Mouse (Mus musculus) CH12.LX (cell line): Measurements from ENCODE around the gene Zfyve21. TPM values are rescaled to one million over a fixed set of nuclear protein-coding genes. Genes with fewer than 3 reads are reported as not detected.
A peak's percentile ranks its signal among the peaks of the same experiment; 100 is the strongest.

Source experiments
- DNase-seq: peaks from one replicate; pipeline ENCODE4 v3.0.0-alpha.2; 2013; ENCODE audit errors: extremely low read depth
- H3K27ac ChIP-seq: 2 replicates; pipeline ENCODE4 v1.5.1; 2012; ENCODE audit warnings: low read depth, mild to moderate bottlenecking, control low read depth, moderate library complexity; ENCODE audit not compliant: insufficient read depth
- H3K27me3 ChIP-seq: replicated peaks from 2 replicates; pipeline ENCODE3; 2012; ENCODE audit warnings: inconsistent platforms
- H3K36me3 ChIP-seq, 2 experiments: replicated peaks in 1 of 2; 2 replicates each; pipeline versions ENCODE3 to v1.6.1; 2012; ENCODE audit warnings: inconsistent platforms in 1 of 2, low read length in 1 of 2, mild to moderate bottlenecking in 1 of 2, mixed read lengths in 1 of 2, moderate library complexity in 1 of 2; ENCODE audit not compliant: control insufficient read depth in 1 of 2, insufficient read depth in 1 of 2
- H3K4me1 ChIP-seq, 2 experiments: 2 replicates each; pipeline ENCODE4 v1.6.1; 2012; ENCODE audit warnings: inconsistent platforms in 1 of 2, moderate library complexity in 1 of 2; ENCODE audit not compliant: insufficient read depth in 2 of 2, control insufficient read depth in 1 of 2
- H3K4me2 ChIP-seq: 2 replicates; pipeline ENCODE4 v1.6.1; 2012; ENCODE audit warnings: low read depth, mild to moderate bottlenecking, control low read depth; ENCODE audit not compliant: poor library complexity, insufficient read depth, severe bottlenecking
- H3K4me3 ChIP-seq, 3 experiments: fragments of 150-350 bp in 1 of 3; sonication (generic) in 1 of 3; replicated peaks in 1 of 3; 2 replicates each; pipeline versions ENCODE3 to v1.5.1; 2011 to 2012; ENCODE audit warnings: low read depth in 2 of 3, low read length in 2 of 3, mild to moderate bottlenecking in 2 of 3, moderate library complexity in 2 of 3, control low read depth in 1 of 3, improper control_type of control experiment in 1 of 3, inconsistent platforms in 1 of 3, mixed read lengths in 1 of 3; ENCODE audit not compliant: poor library complexity in 1 of 3
- H3K79me2 ChIP-seq: replicated peaks from 2 replicates; pipeline ENCODE4 v1.6.1; 2012; ENCODE audit warnings: mild to moderate bottlenecking, moderate library complexity; ENCODE audit not compliant: control insufficient read depth, poor library complexity, insufficient read depth, severe bottlenecking; ENCODE audit errors: extremely low read depth
- H3K9ac ChIP-seq: 2 replicates; pipeline ENCODE4 v1.6.1; 2012; ENCODE audit warnings: low read depth, mild to moderate bottlenecking, control low read depth, moderate library complexity; ENCODE audit not compliant: insufficient read depth
- H3K9me3 ChIP-seq: replicated peaks from 2 replicates; pipeline ENCODE3; 2012; ENCODE audit warnings: low read length, inconsistent platforms, mixed read lengths
- CHD1 ChIP-seq: IDR thresholded peaks from 2 replicates; pipeline ENCODE4 v1.6.1; 2012; ENCODE audit warnings: low read depth, low read length, improper control_type of control experiment, inconsistent platforms
- CHD2 ChIP-seq: IDR thresholded peaks from 2 replicates; pipeline ENCODE4 v1.6.1; 2011; ENCODE audit warnings: low read length, improper control_type of control experiment
- E2F4 ChIP-seq: IDR thresholded peaks from 2 replicates; pipeline ENCODE4 v1.6.1; 2011; ENCODE audit warnings: low read depth, low read length, improper control_type of control experiment; ENCODE audit not compliant: insufficient replicate concordance
- ELF1 ChIP-seq: IDR thresholded peaks from 2 replicates; pipeline ENCODE4 v1.6.1; 2014; ENCODE audit warnings: low read depth, mild to moderate bottlenecking, inconsistent platforms, low read length, improper control_type of control experiment
- ETS1 ChIP-seq: conservative IDR thresholded peaks from 2 replicates; pipeline ENCODE4 v1.6.1; 2012; ENCODE audit warnings: low read depth, mild to moderate bottlenecking, inconsistent platforms, low read length, improper control_type of control experiment, moderate library complexity
- HCFC1 ChIP-seq: IDR thresholded peaks from 2 replicates; pipeline ENCODE4 v1.6.1; 2012; ENCODE audit warnings: low read depth, mild to moderate bottlenecking, inconsistent platforms, low read length, improper control_type of control experiment
- IRF4 ChIP-seq: IDR thresholded peaks from 2 replicates; pipeline ENCODE4 v1.6.1; 2014; ENCODE audit warnings: low read depth, mild to moderate bottlenecking, inconsistent platforms, low read length, improper control_type of control experiment
- JUN ChIP-seq: IDR thresholded peaks from 2 replicates; pipeline ENCODE4 v1.6.1; 2011; ENCODE audit warnings: low read depth, mild to moderate bottlenecking, low read length, improper control_type of control experiment, moderate library complexity; ENCODE audit not compliant: insufficient read depth
- KAT2A ChIP-seq: IDR thresholded peaks from 2 replicates; pipeline ENCODE4 v1.6.1; 2012; ENCODE audit warnings: low read length, improper control_type of control experiment, inconsistent platforms; ENCODE audit not compliant: insufficient replicate concordance
- MAX ChIP-seq: IDR thresholded peaks from 2 replicates; pipeline ENCODE4 v1.6.1; 2011; ENCODE audit warnings: low read length, improper control_type of control experiment
- MAZ ChIP-seq: IDR thresholded peaks from 2 replicates; pipeline ENCODE4 v1.6.1; 2012; ENCODE audit warnings: low read depth, mild to moderate bottlenecking, inconsistent platforms, low read length, improper control_type of control experiment, moderate library complexity
- MEF2A ChIP-seq: IDR thresholded peaks from 2 replicates; pipeline ENCODE4 v1.6.1; 2014; ENCODE audit warnings: low read depth, mild to moderate bottlenecking, inconsistent platforms, low read length, improper control_type of control experiment, borderline replicate concordance
- MXI1 ChIP-seq: IDR thresholded peaks from 2 replicates; pipeline ENCODE4 v1.6.1; 2011; ENCODE audit warnings: mild to moderate bottlenecking, low read depth, low read length, improper control_type of control experiment
- MYC ChIP-seq: IDR thresholded peaks from 2 replicates; pipeline ENCODE4 v1.6.1; 2011; ENCODE audit warnings: low read depth, mild to moderate bottlenecking, improper control_type of control experiment, low read length
- NELFE ChIP-seq: IDR thresholded peaks from 2 replicates; pipeline ENCODE4 v1.6.1; 2011; ENCODE audit warnings: low read depth, low read length, improper control_type of control experiment
- NRF1 ChIP-seq: IDR thresholded peaks from 2 replicates; pipeline ENCODE4 v1.6.1; 2014; ENCODE audit warnings: low read depth, mild to moderate bottlenecking, inconsistent platforms, low read length, improper control_type of control experiment, moderate library complexity
- PAX5 ChIP-seq: IDR thresholded peaks from 2 replicates; pipeline ENCODE4 v1.6.1; 2012; ENCODE audit warnings: low read length, inconsistent platforms, mixed read lengths
- POLR2A ChIP-seq: IDR thresholded peaks from 2 replicates; pipeline ENCODE4 v1.6.1; 2011; ENCODE audit warnings: low read depth, mild to moderate bottlenecking, improper control_type of control experiment, low read length
- POLR2AphosphoS2 ChIP-seq: IDR thresholded peaks from 2 replicates; pipeline ENCODE4 v1.6.1; 2011; ENCODE audit warnings: low read depth, low read length, improper control_type of control experiment
- RAD21 ChIP-seq: IDR thresholded peaks from 2 replicates; pipeline ENCODE4 v1.6.1; 2011; ENCODE audit warnings: low read depth, mild to moderate bottlenecking, low read length, improper control_type of control experiment, moderate library complexity
- RCOR1 ChIP-seq: conservative IDR thresholded peaks from 2 replicates; pipeline ENCODE4 v1.6.1; 2012; ENCODE audit warnings: low read depth, mild to moderate bottlenecking, inconsistent platforms, low read length, improper control_type of control experiment
- SIN3A ChIP-seq: IDR thresholded peaks from 2 replicates; pipeline ENCODE4 v1.6.1; 2012; ENCODE audit warnings: low read length, improper control_type of control experiment, inconsistent platforms
- TBP ChIP-seq: conservative IDR thresholded peaks from 2 replicates; pipeline ENCODE4 v1.6.1; 2011; ENCODE audit warnings: low read depth, low read length, improper control_type of control experiment
- TCF12 ChIP-seq: IDR thresholded peaks from 2 replicates; pipeline ENCODE4 v1.6.1; 2014; ENCODE audit warnings: low read depth, mild to moderate bottlenecking, inconsistent platforms, low read length, improper control_type of control experiment
- USF1 ChIP-seq: IDR thresholded peaks from 2 replicates; pipeline ENCODE4 v1.6.1; 2014; ENCODE audit warnings: low read depth, mild to moderate bottlenecking, inconsistent platforms, low read length, improper control_type of control experiment
- USF2 ChIP-seq: conservative IDR thresholded peaks from 2 replicates; pipeline ENCODE4 v1.6.1; 2011; ENCODE audit warnings: low read depth, low read length, improper control_type of control experiment
- ZC3H11A ChIP-seq: IDR thresholded peaks from 2 replicates; pipeline ENCODE4 v1.6.1; 2012; ENCODE audit warnings: low read depth, mild to moderate bottlenecking, inconsistent platforms, low read length, improper control_type of control experiment
- ZMIZ1 ChIP-seq: IDR thresholded peaks from 2 replicates; pipeline ENCODE4 v1.6.1; 2012; ENCODE audit warnings: low read depth, mild to moderate bottlenecking, inconsistent platforms, low read length, improper control_type of control experiment
- dilution Hi-C: fragments of 300-500 bp; cut with MboI; formaldehyde crosslinking; loops from 2 replicates; pipeline ENCODE4 v1.14.3; 2020; ENCODE audit warnings: low sequenced_read_pairs; ENCODE audit not compliant: extremely low pct_unique_long_range_greater_than_20kb, extremely low pct_ligation_motif_present
- in situ Hi-C: fragments of 300-500 bp; cut with MboI; formaldehyde crosslinking; loops from 3 replicates; pipeline ENCODE4 v1.14.3; 2019; ENCODE audit warnings: low sequenced_read_pairs, low pct_ligation_motif_present, low pct_unique_long_range_greater_than_20kb, mixed read lengths
- polyA plus RNA-seq: library from polyadenylated mRNA; unstranded; fragments of >175 nt; gene quantifications from 2 replicates; pipeline ENCODE4 v1.2.1, GENCODE M21; 2012; ENCODE audit warnings: low read depth; ENCODE audit not compliant: insufficient read length
- total RNA-seq, 2 experiments: library from RNA; depleted of rRNA; stranded (reverse); fragments of 300-350 nt in 1 of 2; fragments of >200 nt in 1 of 2; gene quantifications; 2 replicates each; pipeline ENCODE4 v1.2.3; 2012 to 2014

Gene Zfyve21
- total RNA-seq (2012; rRNA removed) (5.9 and 8.4 TPM in 2 replicates), total RNA-seq (2014; rRNA removed) (6.3 and 7.6 TPM in 2 replicates), polyA plus RNA-seq (3.3 and 4.1 TPM in 2 replicates)

DNA sequence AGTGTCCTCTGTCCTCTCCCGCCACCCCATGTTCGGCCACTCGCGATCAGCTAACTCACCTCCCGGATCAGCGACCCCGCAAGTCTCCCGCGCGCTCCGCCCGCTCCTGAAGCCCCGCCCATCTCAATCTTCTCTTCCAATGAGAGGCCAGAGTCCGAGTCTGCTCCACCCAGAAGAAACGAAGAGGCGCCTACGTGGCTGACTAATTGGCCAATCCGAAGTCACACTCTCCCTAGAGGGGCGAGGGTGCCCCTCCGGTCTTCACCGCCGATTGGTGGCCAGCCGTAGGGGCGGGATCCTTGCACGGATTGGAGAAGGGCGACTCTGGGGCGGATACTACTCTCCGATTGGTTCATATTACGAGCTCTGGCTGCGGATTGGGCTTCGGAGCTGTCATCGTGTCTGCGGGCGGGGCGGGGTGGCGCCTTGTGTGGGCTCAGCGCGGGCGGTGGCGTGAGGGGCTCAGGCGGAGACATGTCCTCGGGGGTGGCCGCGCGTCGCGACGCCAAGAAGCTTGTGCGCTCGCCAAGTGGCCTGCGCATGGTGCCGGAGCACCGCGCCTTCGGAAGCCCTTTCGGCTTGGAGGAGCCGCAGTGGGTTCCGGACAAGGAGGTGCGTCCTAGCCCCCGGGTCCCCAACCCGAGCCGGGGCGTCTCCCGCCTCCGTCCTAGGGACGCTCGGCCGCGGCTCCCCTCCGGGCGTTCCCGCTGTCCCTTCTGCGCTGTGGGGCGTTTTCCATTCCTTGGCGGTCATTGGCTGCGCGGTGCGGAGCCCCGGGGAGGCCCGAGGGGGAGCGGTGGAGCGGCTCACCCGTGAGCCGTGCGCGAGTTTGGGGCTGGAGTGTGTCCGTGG lies at the start of gene Zfyve21, which contains the start of gene Xrcc3:
Gene Zfyve21 (plus strand): TSS at position 405 of the 852 bp plus-strand sequence.
Gene Xrcc3 (minus strand): TSS at position 108 of the 852 bp plus-strand sequence.
- peak within 1 kb of the TSS; percentile 76 to 82 (median 78) for H3K4me3 ChIP-seq
- no peaks in the 10 kb centered on the region for H3K9me3 ChIP-seq
- peak within 1 kb of the TSS; percentile 85 for H3K4me2 ChIP-seq
- TF ChIP-seq HCFC1 (peak; percentile 70), MEF2A (no peak), IRF4 (peak; percentile 43; the same call in 1 of the 2 replicates), ETS1 (no peak), SIN3A (peak; percentile 87), RCOR1 (no peak), CHD2 (peak; percentile 96), MXI1 (peak; percentile 84; the same call in 1 of the 2 replicates), TCF12 (peak; percentile 16; the same call in 1 of the 2 replicates), USF2 (no peak), CHD1 (no peak), POLR2AphosphoS2 (no peak), ZMIZ1 (0 out of 2 replicates have a peak, but pooled peaks have one; percentile 60), JUN (no peak), ELF1 (peak; percentile 48; the same call in 1 of the 2 replicates), E2F4 (peak; percentile 85; the same call in 1 of the 2 replicates), KAT2A (peak; percentile 71; the same call in 1 of the 2 replicates), PAX5 (no peak), NRF1 (peak; percentile 52), USF1 (no peak), MAX (peak; percentile 4; the same call in 1 of the 2 replicates), RAD21 (no peak), MAZ (no peak; the same call in none of the 2 replicates), MYC (no peak), TBP (no peak), ZC3H11A (no peak), POLR2A (peak; percentile 69), NELFE (peak; percentile 69)
- dilution Hi-C loops, result no loop called here
- no peak within 1 kb of the TSS for H3K27ac ChIP-seq
- DNase-seq, result peak; percentile 99
- H3K9ac ChIP-seq, result peak within 1 kb of the TSS; percentile 84
- H3K27me3 ChIP-seq, result no peaks in the 10 kb centered on the region
- H3K4me1 ChIP-seq, result peaks cover 16 to 37% of the 10 kb centered on the region in 2 experiments
- in situ Hi-C loops, result no loop called here
- no peaks in the 10 kb centered on the region for H3K79me2 ChIP-seq
- H3K36me3 ChIP-seq, result peaks cover 12 to 36% of the 10 kb centered on the region in 2 experiments
